Mouse (Mus musculus): ENCODE measurements around the gene Pphln1. TPM values are rescaled to one million over a fixed set of nuclear protein-coding genes. Genes with fewer than 3 reads are reported as not detected.

Pphln1 gene
- total and polyA plus RNA-seq, 2 experiments from 2014 or later = 11.1 to 22.6 TPM

GRCm38 (mm10) chr15:93375696-93376095 lies 22.5 kb upstream of the Pphln1 start:
- TF ChIP-seq CTCF (IDR thresholded peaks at IDR 0.05; ENCODE audit: low read depth) (no peak), EP300 (IDR thresholded peaks at IDR 0.05; ENCODE audit: low read depth) (no peak)
- H3K9ac ChIP-seq (replicated peaks; ENCODE audit: low read depth, low read length) = no peak overlapping the region
- WGBS = 78% methylated on average over 5 of the region's 5 CpGs
- H3K27me3 ChIP-seq (ENCODE audit: control insufficient read depth, insufficient read depth, low read length) = no peaks in the 10 kb centered on the region
- H3K4me3 ChIP-seq (ENCODE audit: low read depth, low read length) = no peak overlapping the region
- H3K4me1 ChIP-seq (ENCODE audit: control insufficient read depth, insufficient read depth) = no peaks in the 10 kb centered on the region
- no peak overlapping the region for H3K4me2 ChIP-seq (ENCODE audit: low read depth, low read length)
- H3K36me3 ChIP-seq (replicated peaks; ENCODE audit: control insufficient read depth, insufficient read depth, low read length) = no peaks in the 10 kb centered on the region
- DNase-seq (ENCODE audit: low spot score) = no peak
- no peak overlapping the region for H3K27ac ChIP-seq (ENCODE audit: low read depth)
- no peaks in the 10 kb centered on the region for H3K9me3 ChIP-seq (replicated peaks; ENCODE audit: control insufficient read depth, low read length)
- no peak for ATAC-seq (ENCODE audit: insufficient read depth, low read depth)

DNA sequence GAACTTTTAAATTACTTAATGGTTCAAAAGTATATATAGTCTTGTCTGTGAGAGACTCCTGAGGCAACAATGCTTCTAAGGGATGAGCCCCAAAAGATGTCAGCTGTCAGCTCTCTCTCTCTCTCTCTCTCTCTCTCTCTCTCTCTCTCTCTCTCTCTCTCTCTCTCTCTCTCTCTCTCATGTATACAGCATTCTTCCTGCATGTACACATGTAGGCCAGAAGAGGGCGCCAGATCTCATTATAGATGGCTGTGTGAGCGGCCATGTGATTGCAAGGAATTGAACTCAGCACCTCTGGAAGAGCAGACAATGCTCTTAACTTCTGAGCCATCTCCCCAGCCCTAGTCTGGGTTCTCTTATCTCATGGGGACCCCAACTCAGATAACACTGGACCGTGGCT lies 19.0 kb upstream of the Pphln1 start:
- Histone ChIP-seq H3K4me1 (ENCODE audit: control insufficient read depth, insufficient read depth) (no peaks in the 10 kb centered on the region), H3K27ac (ENCODE audit: low read depth) (no peak overlapping the region), H3K36me3 (replicated peaks; ENCODE audit: control insufficient read depth, insufficient read depth, low read length) (no peaks in the 10 kb centered on the region), H3K9ac (replicated peaks; ENCODE audit: low read depth, low read length) (no peak overlapping the region), H3K9me3 (replicated peaks; ENCODE audit: control insufficient read depth, low read length) (no peaks in the 10 kb centered on the region), H3K4me2 (ENCODE audit: low read depth, low read length) (no peak overlapping the region), H3K4me3 (ENCODE audit: low read depth, low read length) (no peak overlapping the region), H3K27me3 (ENCODE audit: control insufficient read depth, insufficient read depth, low read length) (no peaks in the 10 kb centered on the region)
- 67% methylated on average over 3 of the region's 3 CpGs for WGBS
- no peak for DNase-seq (ENCODE audit: low spot score)
- no peak for ATAC-seq (ENCODE audit: insufficient read depth, low read depth)
- TF ChIP-seq CTCF (IDR thresholded peaks at IDR 0.05; ENCODE audit: low read depth) (peak; percentile 39), EP300 (IDR thresholded peaks at IDR 0.05; ENCODE audit: low read depth) (no peak)

DNA sequence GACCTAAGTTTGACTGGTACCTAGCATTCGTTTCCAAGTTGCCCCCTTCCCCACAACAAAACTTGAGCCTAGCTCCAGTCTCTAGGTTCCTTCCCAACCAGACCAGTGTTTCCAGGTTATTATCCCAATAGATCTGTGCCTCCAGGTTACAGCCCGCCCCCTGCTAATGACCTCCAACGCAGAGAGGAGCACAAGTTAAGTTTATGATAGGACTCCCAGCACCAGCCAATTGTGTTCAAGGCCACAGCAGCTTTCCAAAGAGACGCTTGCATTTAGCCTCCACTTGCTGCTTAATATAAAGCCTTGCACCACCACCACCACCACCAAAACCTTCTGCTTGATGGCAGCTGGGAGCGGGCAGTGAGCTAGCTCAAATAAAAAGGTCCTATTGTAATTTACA lies 16.8 kb upstream of the Pphln1 start:
- no peak overlapping the region for H3K4me3 ChIP-seq (ENCODE audit: low read depth, low read length)
- peaks cover 14% of the 10 kb centered on the region for H3K36me3 ChIP-seq (replicated peaks; ENCODE audit: control insufficient read depth, insufficient read depth, low read length)
- WGBS = 67% methylated on average over 5 of the region's 5 CpGs
- H3K27ac ChIP-seq (ENCODE audit: low read depth) = no peak overlapping the region
- H3K9me3 ChIP-seq (replicated peaks; ENCODE audit: control insufficient read depth, low read length) = no peaks in the 10 kb centered on the region
- no peaks in the 10 kb centered on the region for H3K27me3 ChIP-seq (ENCODE audit: control insufficient read depth, insufficient read depth, low read length)
- DNase-seq (ENCODE audit: low spot score) (no peak), ATAC-seq (ENCODE audit: insufficient read depth, low read depth) (no peak)
- no peak overlapping the region for H3K9ac ChIP-seq (replicated peaks; ENCODE audit: low read depth, low read length)
- no peaks in the 10 kb centered on the region for H3K4me1 ChIP-seq (ENCODE audit: control insufficient read depth, insufficient read depth)
- no peak for TF ChIP-seq EP300 (IDR thresholded peaks at IDR 0.05; ENCODE audit: low read depth)
- no peak overlapping the region for H3K4me2 ChIP-seq (ENCODE audit: low read depth, low read length)

DNA sequence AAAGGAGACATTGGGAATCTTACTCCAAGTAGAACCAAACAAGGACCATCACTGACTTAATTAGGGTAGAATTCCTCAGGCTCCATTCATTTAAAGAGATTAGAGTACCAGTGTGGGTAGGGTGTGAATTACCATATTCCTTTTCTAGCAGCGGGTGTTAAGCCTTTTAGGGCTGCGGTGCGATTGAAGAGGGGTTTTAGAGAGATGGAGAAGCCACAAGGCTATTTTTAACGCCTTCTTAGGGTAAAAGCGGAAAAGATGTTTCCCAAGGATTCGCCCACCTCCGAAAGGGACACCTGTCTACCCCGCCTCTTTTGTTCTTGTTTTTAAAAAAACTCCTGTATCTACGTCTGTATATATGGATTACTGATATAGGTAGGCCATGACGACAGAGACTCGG lies 881 bp upstream of the Pphln1 start:
- H3K27me3 ChIP-seq (ENCODE audit: control insufficient read depth, insufficient read depth, low read length) = no peaks in the 10 kb centered on the region
- peak overlapping the region; percentile 92 for H3K9ac ChIP-seq (replicated peaks; ENCODE audit: low read depth, low read length)
- H3K9me3 ChIP-seq (replicated peaks; ENCODE audit: control insufficient read depth, low read length) = no peaks in the 10 kb centered on the region
- ATAC-seq (ENCODE audit: insufficient read depth, low read depth) (no peak), DNase-seq (ENCODE audit: low spot score) (no peak)
- peak overlapping the region; percentile 92 for H3K4me3 ChIP-seq (ENCODE audit: low read depth, low read length)
- H3K4me1 ChIP-seq (ENCODE audit: control insufficient read depth, insufficient read depth) = peaks cover 15% of the 10 kb centered on the region
- TF ChIP-seq CTCF (IDR thresholded peaks at IDR 0.05; ENCODE audit: low read depth) (no peak), EP300 (IDR thresholded peaks at IDR 0.05; ENCODE audit: low read depth) (no peak)
- H3K27ac ChIP-seq (ENCODE audit: low read depth) = no peak overlapping the region
- 3% methylated on average over 11 of the region's 11 CpGs for WGBS
- peaks cover 26% of the 10 kb centered on the region for H3K36me3 ChIP-seq (replicated peaks; ENCODE audit: control insufficient read depth, insufficient read depth, low read length)
- peak overlapping the region; percentile 96 for H3K4me2 ChIP-seq (ENCODE audit: low read depth, low read length)

DNA sequence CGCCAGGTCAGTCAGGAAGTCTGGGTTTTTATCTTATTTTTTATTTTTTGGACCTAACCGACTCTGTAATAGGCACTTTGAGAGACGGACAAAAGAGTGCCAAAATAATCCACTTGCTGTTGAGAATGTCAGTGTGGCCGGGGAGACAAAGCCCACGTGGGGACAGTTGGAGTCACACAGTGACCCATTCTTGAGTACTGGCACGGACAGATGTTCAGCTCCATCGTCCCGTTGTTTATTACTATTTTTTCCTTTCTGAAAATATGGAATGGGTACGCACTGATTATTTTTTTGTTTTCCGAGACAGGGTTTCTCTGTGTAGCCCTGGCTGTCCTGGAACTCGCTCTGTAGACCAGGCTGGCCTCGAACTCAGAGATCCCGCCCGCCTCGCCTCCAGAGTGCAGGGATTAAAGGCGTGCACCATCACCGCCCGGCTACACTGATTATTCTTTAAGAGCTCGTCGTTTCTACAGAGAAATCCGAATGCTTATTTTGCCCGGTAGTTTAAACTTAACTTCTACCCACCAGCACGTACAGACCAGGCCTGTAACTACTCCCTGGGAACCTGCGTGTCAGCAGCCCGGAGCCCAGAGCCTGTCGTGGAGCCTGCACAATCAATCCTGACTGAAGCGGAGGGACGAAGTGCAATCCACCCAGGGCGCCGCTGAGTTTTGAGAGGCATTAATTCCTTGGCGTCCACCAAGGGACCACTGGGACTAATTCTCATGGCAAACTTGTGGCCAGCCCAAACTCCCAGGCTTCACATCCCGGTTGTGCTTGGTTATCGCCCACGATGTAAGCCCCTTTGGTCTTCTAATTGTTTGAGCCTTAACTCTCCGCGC lies 770 bp downstream of the Pphln1 start:
- no peak for DNase-seq (ENCODE audit: low spot score)

More for the DNA sequence above, 770 bp downstream of the Pphln1 start:
- H3K27ac ChIP-seq (ENCODE audit: low read depth) = peak overlapping the region; percentile 84
- TF ChIP-seq EP300 (IDR thresholded peaks at IDR 0.05; ENCODE audit: low read depth) (no peak), CTCF (IDR thresholded peaks at IDR 0.05; ENCODE audit: low read depth) (no peak)
- 4% methylated on average over 36 of the region's 36 CpGs for WGBS
- peak overlapping the region; percentile 96 for H3K4me2 ChIP-seq (ENCODE audit: low read depth, low read length)
- peak overlapping the region; percentile 92 for H3K9ac ChIP-seq (replicated peaks; ENCODE audit: low read depth, low read length)
- no peak for ATAC-seq (ENCODE audit: insufficient read depth, low read depth)
- H3K36me3 ChIP-seq (replicated peaks; ENCODE audit: control insufficient read depth, insufficient read depth, low read length) = peaks cover 13% of the 10 kb centered on the region; the same call in 1 of the 2 replicates
- no peaks in the 10 kb centered on the region for H3K27me3 ChIP-seq (ENCODE audit: control insufficient read depth, insufficient read depth, low read length)
- no peaks in the 10 kb centered on the region for H3K9me3 ChIP-seq (replicated peaks; ENCODE audit: control insufficient read depth, low read length)
- H3K4me3 ChIP-seq (ENCODE audit: low read depth, low read length) = peak overlapping the region; percentile 92
- H3K4me1 ChIP-seq (ENCODE audit: control insufficient read depth, insufficient read depth) = peaks cover 15% of the 10 kb centered on the region

Data from heart, postnatal 0 days (tissue).